Mouse (Mus musculus) natural killer cell, adult 2 months (primary cell): Measurements from ENCODE around the gene Abcc12.

Experiments used
- DNase-seq, 2 experiments: peaks; one replicate each; pipeline ENCODE4 v3.0.0; 2022; ENCODE audit warnings: low spot score in 2 of 2

Abcc12 gene

GRCm38 (mm10) chr8:86580458-86580857 is at the start of gene Abcc12:
Abcc12 (minus strand) TSS chr8:86580686.
- no peak for DNase-seq

GRCm38 (mm10) chr8:86630212-86630611 is 49.7 kb upstream of the Abcc12 start:
- DNase-seq: no peak

- no peak for DNase-seq
These were observed 44.4 kb upstream of the Abcc12 start for GRCm38 (mm10) chr8:86624915-86625314.

GRCm38 (mm10) chr8:86623911-86624731 is 43.6 kb upstream of the Abcc12 start, which contains the start of gene Lonp2:
Lonp2 (plus strand) TSS chr8:86624043.
- peak; percentile 97 for DNase-seq

- DNase-seq: no peak
These were observed 43.0 kb upstream of the Abcc12 start for GRCm38 (mm10) chr8:86623551-86623910.

- no peak for DNase-seq
These were observed 37.4 kb upstream of the Abcc12 start for GRCm38 (mm10) chr8:86617759-86618387.

- no peak for DNase-seq
These were observed 34.7 kb upstream of the Abcc12 start for GRCm38 (mm10) chr8:86615095-86615769.

GRCm38 (mm10) chr8:86613798-86614197 is 33.3 kb upstream of the Abcc12 start:
- DNase-seq: no peak

GRCm38 (mm10) chr8:86604676-86605075 is 24.2 kb upstream of the Abcc12 start:
- no peak for DNase-seq

- DNase-seq: no peak
These were observed 22.7 kb upstream of the Abcc12 start for GRCm38 (mm10) chr8:86603174-86603573.

- DNase-seq: no peak
These were observed 19.8 kb upstream of the Abcc12 start for GRCm38 (mm10) chr8:86600311-86600710.

- DNase-seq: no peak
These were observed 18.8 kb upstream of the Abcc12 start for GRCm38 (mm10) chr8:86599299-86599698.

- no peak for DNase-seq
These were observed 17.2 kb upstream of the Abcc12 start for GRCm38 (mm10) chr8:86597681-86598080.

- no peak for DNase-seq
These were observed 15.2 kb upstream of the Abcc12 start for GRCm38 (mm10) chr8:86595671-86596070.

- no peak for DNase-seq
These were observed 13.8 kb upstream of the Abcc12 start for GRCm38 (mm10) chr8:86594159-86594796.

GRCm38 (mm10) chr8:86593099-86593498 is 12.6 kb upstream of the Abcc12 start:
- DNase-seq: no peak

GRCm38 (mm10) chr8:86588338-86588737 is 7.9 kb upstream of the Abcc12 start:
- no peak for DNase-seq

- DNase-seq: no peak
These were observed 6.2 kb upstream of the Abcc12 start for GRCm38 (mm10) chr8:86586642-86587041.

- DNase-seq: no peak
These were observed 5.6 kb upstream of the Abcc12 start for GRCm38 (mm10) chr8:86586058-86586457.

GRCm38 (mm10) chr8:86585532-86585931 is 5.0 kb upstream of the Abcc12 start:
- DNase-seq: peak; percentile 49 to 63

- peak; percentile 40 to 69 for DNase-seq
These were observed 4.6 kb upstream of the Abcc12 start for GRCm38 (mm10) chr8:86585118-86585517.

GRCm38 (mm10) chr8:86581921-86582331 is 1.4 kb upstream of the Abcc12 start:
- no peak for DNase-seq
